Mouse (Mus musculus) kidney, adult 2 months (tissue): ENCODE data around the gene Zcchc4. TPM values are rescaled to one million over a fixed set of nuclear protein-coding genes. Genes with fewer than 3 reads are reported as not detected.

Experiments
- DNase-seq: peaks from one replicate; pipeline ENCODE4 v3.0.0; 2021
- H3K27ac ChIP-seq: fragments of 200-500 bp; 2 replicates; pipeline ENCODE4 v1.5.1; 2012; ENCODE audit warnings: low read depth, low read length, control low read depth, inconsistent platforms; ENCODE audit not compliant: insufficient read depth
- H3K27me3 ChIP-seq: fragments of 200-500 bp; replicated peaks from 2 replicates; pipeline ENCODE4 v1.6.1; 2012; ENCODE audit warnings: mild to moderate bottlenecking, moderate library complexity, low read length, inconsistent platforms; ENCODE audit not compliant: control insufficient read depth, insufficient read depth
- H3K36me3 ChIP-seq: fragments of 200-500 bp; 2 replicates; pipeline ENCODE4 v1.6.1; 2012; ENCODE audit warnings: mild to moderate bottlenecking, moderate library complexity, low read length, inconsistent platforms; ENCODE audit not compliant: control insufficient read depth, insufficient read depth
- H3K4me1 ChIP-seq: fragments of 200-500 bp; 2 replicates; pipeline ENCODE4 v1.6.1; 2011; ENCODE audit warnings: low read length; ENCODE audit not compliant: control insufficient read depth, insufficient read depth
- H3K4me3 ChIP-seq: fragments of 200-500 bp; 2 replicates; pipeline ENCODE4 v1.5.1; 2011; ENCODE audit warnings: mild to moderate bottlenecking, low read depth, low read length, control low read depth; ENCODE audit not compliant: insufficient read depth
- CTCF ChIP-seq: fragments of 200-500 bp; conservative IDR thresholded peaks from 2 replicates; pipeline ENCODE4 v1.5.1; 2011; ENCODE audit warnings: low read depth, mild to moderate bottlenecking, control low read depth, low read length, moderate library complexity, mixed read lengths; ENCODE audit not compliant: insufficient read depth, insufficient read length
- POLR2A ChIP-seq: fragments of 200-500 bp; IDR thresholded peaks from one replicate; pipeline ENCODE4 v1.6.1; 2011; ENCODE audit warnings: low read depth, low read length, control low read depth
- WGBS: fragments of 180-500 bp; shearing (Covaris S2); methylation state at CpG from one replicate; pipeline ENCODE4 v1.1.7; 2018; 5-methylcytosine and 5-hydroxymethylcytosine counted together
- polyA plus RNA-seq: library from polyadenylated mRNA; depleted of rRNA; stranded (reverse); fragments of >200 nt; gene quantifications from 2 replicates; pipeline ENCODE4 v1.2.3, GENCODE M21; 2012

Gene Zcchc4
- polyA plus RNA-seq, 1 experiment: 6.5 TPM

DNA sequence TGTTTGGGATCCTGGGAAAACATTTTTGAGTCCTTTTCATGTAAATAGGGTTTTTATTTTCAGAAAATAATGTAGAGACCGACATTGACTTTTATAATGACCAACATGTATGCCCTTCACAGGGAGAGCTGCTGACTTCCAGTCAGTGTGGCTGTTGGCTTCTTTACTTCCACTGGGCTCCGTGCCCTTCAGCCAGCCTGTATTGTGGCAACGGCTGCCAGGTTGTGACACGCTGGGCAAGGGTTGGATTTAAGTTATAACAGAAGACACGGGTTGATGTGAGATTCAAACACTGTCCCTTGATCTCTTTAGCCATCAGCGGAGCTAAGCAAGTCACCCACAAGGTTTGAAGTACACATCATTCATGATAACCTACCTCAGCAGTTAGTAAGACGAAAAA, 43.5 kb downstream of the Zcchc4 start:
- 89% methylated on average over 7 of the region's 7 CpGs for WGBS
- TF ChIP-seq CTCF: no peak
- no peak for TF ChIP-seq POLR2A
- Histone ChIP-seq H3K4me3 (no peak overlapping the region), H3K36me3 (no peaks in the 10 kb centered on the region), H3K27ac (no peak overlapping the region), H3K27me3 (no peaks in the 10 kb centered on the region), H3K4me1 (no peaks in the 10 kb centered on the region)
- no peak for DNase-seq

- DNase-seq: peak; percentile 80
- 9% methylated on average over 3 of the region's 3 CpGs for WGBS
Observed at GRCm38 (mm10) chr5:52821691-52822090, 46.5 kb downstream of the Zcchc4 start.

DNA sequence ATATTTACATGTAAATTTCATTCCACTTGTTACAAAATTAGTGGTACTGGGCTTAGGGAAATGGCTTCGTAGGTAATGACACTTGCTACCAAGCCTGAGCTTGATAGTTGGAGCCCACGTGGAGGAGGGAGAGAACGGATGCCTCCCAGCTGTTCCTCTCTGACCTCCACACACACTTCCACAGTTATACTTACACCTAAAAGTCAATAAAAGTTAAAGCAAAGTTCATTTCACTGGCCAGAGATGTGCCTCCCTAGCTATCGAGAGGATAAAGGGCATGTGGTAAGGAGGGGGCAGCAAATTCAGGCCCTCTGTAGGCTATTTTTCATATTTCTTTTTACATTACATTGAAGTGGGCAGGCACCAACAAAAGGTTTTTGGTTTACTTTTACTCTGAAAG, 52.7 kb downstream of the Zcchc4 start:
- no peak for DNase-seq
- no peak overlapping the region for H3K27ac ChIP-seq
- no peaks in the 10 kb centered on the region for H3K36me3 ChIP-seq
- no peaks in the 10 kb centered on the region for H3K27me3 ChIP-seq
- no peaks in the 10 kb centered on the region for H3K4me1 ChIP-seq
- TF ChIP-seq CTCF (no peak), POLR2A (no peak)
- WGBS: 57% methylated on average over 4 of the region's 4 CpGs
- no peak overlapping the region for H3K4me3 ChIP-seq

More at GRCm38 (mm10) chr5:52821691-52822090, 46.5 kb downstream of the Zcchc4 start:
- TF ChIP-seq CTCF (no peak; the same call in 1 of the 2 replicates), POLR2A (no peak)
- H3K27me3 ChIP-seq: no peaks in the 10 kb centered on the region
- no peaks in the 10 kb centered on the region for H3K4me1 ChIP-seq
- H3K36me3 ChIP-seq: no peaks in the 10 kb centered on the region
- H3K4me3 ChIP-seq: no peak overlapping the region
- no peak overlapping the region for H3K27ac ChIP-seq

GRCm38 (mm10) chr5:52833005-52833404, 57.8 kb downstream of the Zcchc4 start:
- Histone ChIP-seq H3K27ac (no peak overlapping the region), H3K4me3 (no peak overlapping the region), H3K27me3 (no peaks in the 10 kb centered on the region), H3K36me3 (peaks cover 2% of the 10 kb centered on the region; the same call in 1 of the 2 replicates), H3K4me1 (peaks cover 5% of the 10 kb centered on the region; the same call in 1 of the 2 replicates)
- peak; percentile 20 for DNase-seq
- no peak for TF ChIP-seq POLR2A

GRCm38 (mm10) chr5:52833761-52834274, 58.6 kb downstream of the Zcchc4 start, which contains the start of gene Anapc4:
TSS of gene Anapc4 (plus strand) at chr5:52834012.
- peaks cover 5% of the 10 kb centered on the region; the same call in 1 of the 2 replicates for H3K4me1 ChIP-seq
- peak; percentile 100 for DNase-seq
- peaks cover 2% of the 10 kb centered on the region; the same call in 1 of the 2 replicates for H3K36me3 ChIP-seq
- peak within 1 kb of the TSS; percentile 70 for H3K4me3 ChIP-seq
- WGBS: under 1% methylated on average over 50 of the region's 50 CpGs
- TF ChIP-seq POLR2A (peak; percentile 74), CTCF (no peak)
- peak within 1 kb of the TSS; percentile 60; the same call in 1 of the 2 replicates for H3K27ac ChIP-seq
- no peaks in the 10 kb centered on the region for H3K27me3 ChIP-seq

DNA sequence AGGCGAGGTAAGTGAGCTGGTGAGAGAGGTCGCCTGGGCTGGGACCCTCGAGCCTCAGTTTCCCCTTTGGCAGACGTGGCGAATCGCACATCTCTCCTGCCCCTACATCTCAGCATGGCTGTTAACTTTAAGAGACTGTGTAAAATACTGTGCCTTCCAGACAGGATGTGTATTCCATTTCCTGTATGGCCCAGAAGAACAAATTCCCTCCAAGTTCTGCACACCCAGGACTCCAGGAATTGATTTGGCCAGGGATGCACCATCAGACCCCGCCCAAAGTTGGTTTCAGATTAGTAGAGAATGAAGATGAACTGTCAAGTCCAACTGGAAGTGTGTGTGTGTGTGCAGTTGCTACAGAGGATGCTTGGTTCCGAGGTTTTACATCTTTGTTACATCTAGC, 59.2 kb downstream of the Zcchc4 start:
- WGBS: 3% methylated on average over 8 of the region's 8 CpGs
- Histone ChIP-seq H3K36me3 (peaks cover 2% of the 10 kb centered on the region; the same call in 1 of the 2 replicates), H3K27ac (peak overlapping the region; percentile 36; the same call in 1 of the 2 replicates), H3K4me3 (peak overlapping the region; percentile 70), H3K4me1 (peaks cover 5% of the 10 kb centered on the region; the same call in 1 of the 2 replicates), H3K27me3 (no peaks in the 10 kb centered on the region)
- TF ChIP-seq POLR2A (no peak), CTCF (no peak)
- DNase-seq: peak; percentile 54

- TF ChIP-seq POLR2A (no peak), CTCF (no peak)
- Histone ChIP-seq H3K27me3 (no peaks in the 10 kb centered on the region), H3K4me3 (no peak overlapping the region), H3K4me1 (no peaks in the 10 kb centered on the region), H3K36me3 (peaks cover 10% of the 10 kb centered on the region), H3K27ac (no peak overlapping the region)
- WGBS: 96% methylated on average over 7 of the region's 7 CpGs
- no peak for DNase-seq
Observed at GRCm38 (mm10) chr5:52844319-52844718, 69.1 kb downstream of the Zcchc4 start.
